11 mouse cellular contexts compared by ENCODE assay signal in the genomic region with DNA sequence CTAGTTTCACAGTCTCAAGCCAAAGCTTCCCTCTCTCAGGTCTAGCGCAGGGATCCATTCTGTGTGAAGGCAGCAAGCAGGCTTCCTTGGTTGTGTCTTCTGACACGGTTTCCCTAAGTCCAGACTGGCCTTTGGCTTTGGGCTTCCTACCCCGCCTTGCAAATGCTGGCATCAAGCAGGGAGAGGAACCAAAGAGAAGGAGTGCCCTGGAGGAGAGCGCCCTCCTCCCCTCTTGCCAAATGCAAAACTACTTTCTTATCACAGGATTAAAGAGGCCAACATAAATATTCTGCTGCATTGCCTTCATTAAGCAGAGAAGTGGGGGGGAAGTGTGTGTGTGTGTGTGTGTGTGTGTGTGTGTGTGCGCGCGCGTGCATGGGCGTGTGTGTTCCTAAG. TPM values are rescaled to one million over a fixed set of nuclear protein-coding genes. Genes with fewer than 3 reads are reported as not detected.
A peak's percentile ranks its signal among the peaks of the same experiment; 100 is the strongest.
DNase-seq lines count a peak whose midpoint lies in the region; ATAC-seq and TF ChIP-seq lines count a peak whose summit lies in the region.
"Had no signal": no experiment of that assay in that cellular context is flagged by ENCODE, and none has a peak within 500 bp of the region (broad histone marks: within the 10 kb centered on the region; RNA-seq: fewer than 3 reads in every experiment).

No protein-coding gene starts in this region.

- H3K4me2 ChIP-seq in heart, embryonic 13.5 days = peak overlapping the region; percentile 29
- no peak overlapping the region for H3K4me2 ChIP-seq in lung, embryonic 16.5 days (ENCODE audit: low read depth, low read length)
- H3K4me2 ChIP-seq in intestine, postnatal 0 days (replicated peaks; ENCODE audit: low read depth) = no peak overlapping the region
- peak overlapping the region; percentile 23; the same call in 1 of the 2 replicates for H3K4me2 ChIP-seq in stomach, embryonic 15.5 days
- no peak overlapping the region for H3K4me2 ChIP-seq in forebrain, embryonic 16.5 days (ENCODE audit: low read length)
- H3K4me2 ChIP-seq: hindbrain, embryonic 14.5 days had no signal

- 57% methylated on average over 9 of the region's 9 CpGs for WGBS in heart, embryonic 13.5 days
- WGBS in lung, embryonic 16.5 days = 67% methylated on average over 9 of the region's 9 CpGs
- 51% methylated on average over 9 of the region's 9 CpGs for WGBS in intestine, postnatal 0 days
- 74% methylated on average over 9 of the region's 9 CpGs for WGBS in stomach, embryonic 15.5 days
- 92% methylated on average over 9 of the region's 9 CpGs for WGBS in forebrain, embryonic 16.5 days

- peak overlapping the region; percentile 98 for H3K27ac ChIP-seq in heart, embryonic 13.5 days (replicated peaks)
- H3K27ac ChIP-seq in lung, embryonic 16.5 days (ENCODE audit: low read length) = peak overlapping the region; percentile 86
- H3K27ac ChIP-seq in intestine, postnatal 0 days (ENCODE audit: low read depth, low read length) = peak overlapping the region; percentile 68; the same call in 1 of the 2 replicates
- H3K27ac ChIP-seq in stomach, embryonic 15.5 days = peak overlapping the region; percentile 94
- no peak overlapping the region for H3K27ac ChIP-seq in forebrain, embryonic 16.5 days (ENCODE audit: low read length)
- H3K27ac ChIP-seq: hindbrain, embryonic 14.5 days had no signal

- intact Hi-C loops in heart, postnatal 25 days (cut with DNase I) = loop anchor here (2.0 kb wide), 1 partner anchor 50 kb away; no protein-coding TSS in a partner anchor

- H3K9ac ChIP-seq in heart, embryonic 13.5 days = peak overlapping the region; percentile 72
- H3K9ac ChIP-seq in lung, embryonic 16.5 days (ENCODE audit: low read length) = 0 out of 2 replicates have a peak overlapping the region, but pooled peaks have one; percentile 34
- H3K9ac ChIP-seq in intestine, postnatal 0 days (ENCODE audit: low read depth, low read length) = no peak overlapping the region
- H3K9ac ChIP-seq in stomach, embryonic 15.5 days = no peak overlapping the region
- H3K9ac ChIP-seq in forebrain, embryonic 16.5 days (replicated peaks; ENCODE audit: low read depth, low read length) = no peak overlapping the region
- H3K9ac ChIP-seq: hindbrain, embryonic 14.5 days had no signal

- H3K4me1 ChIP-seq in heart, embryonic 13.5 days = peaks cover 73% of the 10 kb centered on the region
- peaks cover 22% of the 10 kb centered on the region for H3K4me1 ChIP-seq in lung, embryonic 16.5 days (replicated peaks; ENCODE audit: control insufficient read depth, insufficient read depth, low read length)
- peaks cover 6% of the 10 kb centered on the region; the same call in 1 of the 2 replicates for H3K4me1 ChIP-seq in intestine, postnatal 0 days (replicated peaks; ENCODE audit: control insufficient read depth, insufficient read depth, low read length)
- peaks cover 19% of the 10 kb centered on the region for H3K4me1 ChIP-seq in stomach, embryonic 15.5 days
- H3K4me1 ChIP-seq in forebrain, embryonic 16.5 days (replicated peaks; ENCODE audit: control insufficient read depth, insufficient read depth, low read length) = no peaks in the 10 kb centered on the region

- no peak for DNase-seq in heart, postnatal 25 days (ENCODE audit: low spot score)
- DNase-seq in lung, postnatal 10 days = no peak
- DNase-seq in urinary bladder, postnatal 4 days (ENCODE audit: low spot score in 2 of 2) = no peak
- DNase-seq: adrenal gland, adult 8-10 months had no signal

- no peak for ATAC-seq in heart, embryonic 13.5 days (ENCODE audit: extremely low read depth, insufficient number of reproducible peaks, low FRiP score, low TSS enrichment)
- ATAC-seq in lung, embryonic 16.5 days (ENCODE audit: low read depth) = peak; percentile 10; the same call in 1 of the 2 replicates
- no peak for ATAC-seq in intestine, postnatal 0 days
- 0 out of 2 replicates have a peak, but pooled peaks have one; percentile 23 for ATAC-seq in stomach, embryonic 15.5 days (ENCODE audit: insufficient read depth, low FRiP score, low read depth)
- ATAC-seq in forebrain, embryonic 16.5 days = no peak

- TF ChIP-seq CTCF in intestine, postnatal 0 days (IDR thresholded peaks at IDR 0.05; ENCODE audit: low read depth) = no peak

- H3K36me3 ChIP-seq in heart, embryonic 13.5 days = peaks cover 18% of the 10 kb centered on the region
- no peaks in the 10 kb centered on the region; the same call in 1 of the 2 replicates for H3K36me3 ChIP-seq in lung, embryonic 16.5 days (ENCODE audit: control insufficient read depth, insufficient read depth, low read length)
- H3K36me3 ChIP-seq in intestine, postnatal 0 days (ENCODE audit: control insufficient read depth, insufficient read depth) = peaks cover 7% of the 10 kb centered on the region
- no peaks in the 10 kb centered on the region for H3K36me3 ChIP-seq in stomach, embryonic 15.5 days
- 0 out of 2 replicates have a peak, but pooled peaks cover 3% of the 10 kb centered on the region for H3K36me3 ChIP-seq in forebrain, embryonic 16.5 days (ENCODE audit: control insufficient read depth, insufficient read depth)

- no peaks in the 10 kb centered on the region for H3K9me3 ChIP-seq in heart, embryonic 13.5 days
- H3K9me3 ChIP-seq in lung, embryonic 16.5 days (ENCODE audit: control insufficient read depth, low read length) = no peaks in the 10 kb centered on the region
- no peaks in the 10 kb centered on the region for H3K9me3 ChIP-seq in intestine, postnatal 0 days (ENCODE audit: control insufficient read depth)
- no peaks in the 10 kb centered on the region for H3K9me3 ChIP-seq in stomach, embryonic 15.5 days
- H3K9me3 ChIP-seq in forebrain, embryonic 16.5 days (ENCODE audit: control insufficient read depth, low read length) = no peaks in the 10 kb centered on the region

- no peak overlapping the region for H3K4me3 ChIP-seq in heart, embryonic 13.5 days
- no peak overlapping the region for H3K4me3 ChIP-seq in lung, embryonic 16.5 days (ENCODE audit: low read length)
- H3K4me3 ChIP-seq in intestine, postnatal 0 days (ENCODE audit: low read depth, low read length) = no peak overlapping the region
- H3K4me3 ChIP-seq in stomach, embryonic 15.5 days (replicated peaks) = no peak overlapping the region
- H3K4me3 ChIP-seq in forebrain, embryonic 16.5 days (replicated peaks; ENCODE audit: low read length) = no peak overlapping the region

- no peaks in the 10 kb centered on the region for H3K27me3 ChIP-seq in heart, embryonic 13.5 days (replicated peaks)
- H3K27me3 ChIP-seq in lung, embryonic 16.5 days (ENCODE audit: control insufficient read depth, insufficient read depth, low read depth, low read length) = no peaks in the 10 kb centered on the region
- H3K27me3 ChIP-seq in intestine, postnatal 0 days (replicated peaks; ENCODE audit: control insufficient read depth, insufficient read depth, low read length) = no peaks in the 10 kb centered on the region
- H3K27me3 ChIP-seq in stomach, embryonic 15.5 days (replicated peaks) = no peaks in the 10 kb centered on the region
- H3K27me3 ChIP-seq in forebrain, embryonic 16.5 days (replicated peaks; ENCODE audit: control insufficient read depth, insufficient read depth, low read length) = no peaks in the 10 kb centered on the region
- H3K27me3 ChIP-seq: Patski had no signal

RNA-seq across cellular contexts. Expression of a gene that starts 31.0 kb away (rescaled TPM):
- polyA plus RNA-seq in heart, embryonic 13.5 days (2015; fragmentation: Nextera tagmentation; extraction: Ambion mirVana) = 10.8 and 12.0 TPM in 2 replicates
- 10 to 100 TPM in 1 of 2 experiments, 1 to 10 TPM in 1; 9.6 to 10.3 TPM for total RNA-seq in heart, postnatal 25 days (2021)
- 14.7 and 15.7 TPM in 2 replicates for polyA plus RNA-seq in lung, embryonic 16.5 days (2015; fragmentation: Nextera tagmentation; extraction: Ambion mirVana)
- 5.8 and 6.6 TPM in 2 replicates for polyA plus RNA-seq in intestine, postnatal 0 days (2015; fragmentation: Nextera tagmentation; extraction: Ambion mirVana)
- 14.0 and 14.5 TPM in 2 replicates for polyA plus RNA-seq in stomach, embryonic 15.5 days (2015; fragmentation: Nextera tagmentation; extraction: Ambion mirVana)
- polyA plus RNA-seq in forebrain, embryonic 16.5 days (2015; fragmentation: Nextera tagmentation; extraction: Ambion mirVana) = 22.6 and 24.7 TPM in 2 replicates

RNA-seq across cellular contexts. Expression of a gene that starts 37.0 kb away (rescaled TPM):
- polyA plus RNA-seq in heart, embryonic 13.5 days (2015; fragmentation: Nextera tagmentation; extraction: Ambion mirVana) = 25.5 and 28.2 TPM in 2 replicates
- 10 to 100 TPM; 22.3 to 25.2 TPM for total RNA-seq in heart, postnatal 25 days (2021)
- 57.6 and 58.4 TPM in 2 replicates for polyA plus RNA-seq in lung, embryonic 16.5 days (2015; fragmentation: Nextera tagmentation; extraction: Ambion mirVana)
- 18.7 and 18.9 TPM in 2 replicates for polyA plus RNA-seq in intestine, postnatal 0 days (2015; fragmentation: Nextera tagmentation; extraction: Ambion mirVana)
- 38.7 and 43.2 TPM in 2 replicates for polyA plus RNA-seq in stomach, embryonic 15.5 days (2015; fragmentation: Nextera tagmentation; extraction: Ambion mirVana)
- 107 and 109 TPM in 2 replicates for polyA plus RNA-seq in forebrain, embryonic 16.5 days (2015; fragmentation: Nextera tagmentation; extraction: Ambion mirVana)

RNA-seq across cellular contexts. Expression of a gene that starts 43.1 kb away (rescaled TPM):
- polyA plus RNA-seq in heart, embryonic 13.5 days (2015; fragmentation: Nextera tagmentation; extraction: Ambion mirVana) = 192 and 211 TPM in 2 replicates
- total RNA-seq in heart, postnatal 25 days (2021) = 100 to 1,000 TPM; 324 to 334 TPM
- 64.1 and 79.2 TPM in 2 replicates for polyA plus RNA-seq in lung, embryonic 16.5 days (2015; fragmentation: Nextera tagmentation; extraction: Ambion mirVana)
- polyA plus RNA-seq in intestine, postnatal 0 days (2015; fragmentation: Nextera tagmentation; extraction: Ambion mirVana) = 30.0 and 30.3 TPM in 2 replicates
- 35.8 and 37.5 TPM in 2 replicates for polyA plus RNA-seq in stomach, embryonic 15.5 days (2015; fragmentation: Nextera tagmentation; extraction: Ambion mirVana)
- 2.2 and 5.1 TPM in 2 replicates for polyA plus RNA-seq in forebrain, embryonic 16.5 days (2015; fragmentation: Nextera tagmentation; extraction: Ambion mirVana)

Comparison
In these comparisons a context has a peak if more than half of its experiments do, and no peak if none do; other contexts are left out.
1. ATAC-seq: peak in lung, embryonic 16.5 days (single experiment) and stomach, embryonic 15.5 days (single experiment); none in heart, embryonic 13.5 days (single experiment), intestine, postnatal 0 days (single experiment) and forebrain, embryonic 16.5 days (single experiment).
2. H3K4me2 ChIP-seq: peak in heart, embryonic 13.5 days (single experiment) and stomach, embryonic 15.5 days (single experiment); none in lung, embryonic 16.5 days (single experiment), intestine, postnatal 0 days (single experiment) and forebrain, embryonic 16.5 days (single experiment).
3. H3K9ac ChIP-seq: peak in heart, embryonic 13.5 days (single experiment) and lung, embryonic 16.5 days (single experiment); none in intestine, postnatal 0 days (single experiment), stomach, embryonic 15.5 days (single experiment) and forebrain, embryonic 16.5 days (single experiment).